Mouse (Mus musculus): ENCODE results near the gene Uqcrq. TPM values are rescaled to one million over a fixed set of nuclear protein-coding genes. Genes with fewer than 3 reads are reported as not detected.

The Uqcrq gene
- polyA plus RNA-seq (2012; rRNA removed; ENCODE audit: low replicate concordance) = 812 and 888 TPM in 2 replicates

DNA sequence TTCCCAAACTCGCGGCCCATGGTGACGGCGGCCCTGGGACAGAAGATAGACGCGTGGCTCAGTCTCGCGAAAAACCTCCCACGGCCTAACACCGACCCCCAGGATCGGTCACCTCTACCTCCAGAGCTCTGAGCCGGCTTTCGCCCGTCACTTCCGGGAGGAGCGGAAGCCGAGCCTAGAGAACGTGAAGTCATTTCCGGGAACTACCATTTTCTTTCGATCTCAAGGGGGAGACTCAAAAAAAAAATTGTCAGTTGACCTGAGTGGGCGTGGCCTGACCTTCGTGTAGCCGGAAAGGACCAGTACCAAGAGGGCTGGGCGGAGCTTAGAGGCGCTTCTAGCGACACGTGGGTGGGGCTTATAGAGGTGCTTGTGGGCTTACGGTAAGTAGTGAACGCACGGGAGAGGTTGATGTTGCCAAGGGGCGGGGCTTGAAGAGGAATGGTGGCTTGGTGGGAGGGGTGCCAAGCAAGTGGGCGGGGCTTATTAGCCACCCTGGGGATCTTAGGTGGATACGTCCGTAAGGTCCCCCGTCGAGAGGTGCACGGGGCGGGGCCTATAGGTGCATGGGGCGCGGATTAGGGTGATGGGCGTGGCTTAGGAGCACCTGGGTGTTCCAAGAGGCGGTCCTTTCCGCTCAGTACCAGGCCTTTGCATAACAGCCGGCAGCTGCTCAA lies at the start of gene Uqcrq, which contains the start of gene Gdf9:
Gene Uqcrq, minus strand, starts transcription at position 162 of the 677 bp plus-strand sequence.
Gene Gdf9, plus strand, starts transcription at position 354 of the 677 bp plus-strand sequence.

DNA sequence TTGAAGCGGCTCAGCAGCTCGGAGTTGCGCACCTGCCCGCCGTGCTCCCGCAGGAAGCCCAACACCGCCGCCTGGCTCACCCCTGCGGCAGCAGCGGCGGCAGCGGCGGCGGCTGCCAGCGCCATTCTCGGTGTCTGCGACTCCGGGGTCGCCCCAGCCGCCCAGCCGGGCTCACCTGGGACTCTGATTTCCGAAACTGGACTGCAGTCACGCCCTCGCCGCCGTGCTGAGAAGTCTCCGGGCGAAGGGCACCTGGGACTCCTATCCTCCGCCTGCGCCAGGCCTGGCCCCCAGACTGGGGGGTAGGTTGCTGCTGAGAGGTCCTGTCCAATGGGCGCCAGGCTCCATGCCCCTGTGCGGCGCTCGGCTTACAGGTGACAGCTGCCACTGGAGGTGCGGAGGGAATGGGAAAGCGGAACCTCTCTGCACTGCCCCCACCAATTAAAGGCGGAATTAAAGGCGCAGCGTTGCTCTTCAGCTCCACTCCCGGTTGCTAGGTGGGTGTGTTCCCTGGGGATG lies 49.2 kb upstream of the Uqcrq start, which contains the start of the genes Gm9945 and Sowaha:
Gene Gm9945, plus strand, starts transcription at position 384 of the 519 bp plus-strand sequence.
Gene Sowaha, minus strand, starts transcription at position 492 of the 519 bp plus-strand sequence.

DNA sequence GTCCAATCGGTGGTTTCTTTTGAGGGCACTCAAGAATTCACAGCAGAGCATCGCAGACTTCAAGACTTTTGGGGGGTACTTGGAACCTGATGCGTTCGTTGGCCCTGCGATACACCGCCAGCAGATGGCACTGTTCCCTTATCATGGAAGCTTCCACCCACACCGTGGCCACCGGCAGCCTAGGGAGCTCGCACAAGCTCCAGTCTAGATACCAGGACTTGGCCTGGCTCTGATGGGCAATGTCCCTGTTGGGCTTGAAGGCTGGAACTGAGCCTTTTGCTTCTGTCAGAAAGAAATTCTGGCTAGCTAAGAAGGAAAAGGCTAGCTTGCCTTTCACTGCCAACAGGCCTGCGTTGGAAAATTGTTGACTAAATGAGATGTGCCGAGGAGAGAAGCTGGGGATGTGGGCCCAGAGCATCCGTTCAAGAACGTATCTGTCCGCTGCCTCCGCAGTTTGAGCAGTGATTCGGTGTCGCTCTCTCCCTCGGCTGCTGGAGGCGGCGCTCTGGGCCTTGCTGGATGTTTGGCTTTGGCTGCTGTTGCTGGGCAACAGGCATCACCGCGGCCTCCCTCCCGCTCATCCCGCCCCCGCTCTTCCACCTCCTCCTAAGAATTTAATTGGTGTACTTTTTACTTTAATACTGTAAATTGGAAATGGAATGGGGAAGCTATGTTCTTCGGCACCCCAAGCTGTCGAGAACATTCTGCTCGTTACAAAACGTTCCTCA lies 39.5 kb upstream of the Uqcrq start, which contains the start of gene Gm9837:
Gene Gm9837, minus strand, starts transcription at position 512 of the 728 bp plus-strand sequence.

DNA sequence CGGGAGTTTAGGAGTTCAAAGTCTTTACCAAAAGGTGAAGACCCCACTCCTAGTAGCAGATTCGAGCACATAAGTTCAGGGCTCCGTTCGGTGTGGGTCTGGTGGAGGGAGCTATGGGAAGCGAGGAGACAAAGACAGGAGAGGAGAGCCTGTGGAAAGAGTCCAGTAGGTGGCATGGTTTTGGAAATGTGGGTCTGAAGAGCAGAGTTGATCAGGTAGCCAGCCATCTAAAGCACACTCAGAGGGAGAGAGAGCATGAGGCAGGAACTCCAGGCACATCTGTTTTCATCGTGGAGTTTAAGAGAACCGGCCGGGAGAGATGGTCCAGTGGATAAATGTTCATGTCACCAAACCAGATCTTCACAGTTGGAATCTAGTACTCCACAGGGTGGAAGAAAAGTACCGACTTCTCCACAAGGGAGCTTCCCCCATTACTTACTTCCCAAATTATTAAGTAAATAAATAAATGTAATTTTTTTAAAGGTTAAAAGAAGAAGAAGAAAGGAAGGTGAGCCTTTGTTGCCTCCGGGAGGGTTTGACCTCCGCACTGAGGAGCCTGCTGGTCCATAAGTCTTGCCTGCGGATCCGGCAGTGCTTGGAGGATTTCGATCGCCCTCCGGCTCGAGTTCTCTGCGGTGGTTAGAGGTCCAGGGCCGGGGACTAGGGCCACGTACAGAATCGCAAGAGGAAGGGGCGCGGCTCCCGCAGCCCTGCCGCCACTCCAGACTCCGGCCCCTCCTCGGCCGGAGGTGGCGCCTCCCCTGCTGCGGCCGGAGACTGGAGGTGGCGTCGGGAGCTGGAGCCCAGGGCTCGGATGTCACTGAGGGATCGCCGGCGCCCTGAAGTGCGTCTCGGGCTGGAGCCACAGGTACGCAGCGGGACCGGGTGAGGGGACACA lies 26.1 kb upstream of the Uqcrq start, which contains the start of the genes Gm10447 and Shroom1:
Gene Gm10447, minus strand, starts transcription at position 637 of the 898 bp plus-strand sequence.
Gene Shroom1, plus strand, starts transcription at position 732 of the 898 bp plus-strand sequence.

DNA sequence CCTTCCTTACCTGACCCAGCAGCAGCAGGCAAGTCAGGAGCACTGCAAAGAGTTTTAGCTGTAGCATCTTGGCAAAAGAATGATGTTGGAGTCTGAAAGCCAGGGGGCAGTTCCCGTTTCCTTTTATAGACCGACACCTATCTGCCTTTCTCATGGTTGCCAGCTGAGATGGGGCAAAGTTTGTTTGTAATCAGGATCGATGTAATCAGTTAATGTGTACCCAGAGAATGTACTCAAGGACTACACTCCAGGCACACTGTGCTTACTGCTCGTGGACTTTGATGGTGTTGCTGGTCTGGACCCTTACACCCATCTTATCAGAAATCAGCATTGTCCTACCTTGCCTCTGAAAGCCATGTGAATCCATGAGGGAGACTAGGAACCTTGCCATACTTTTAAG lies 7.6 kb downstream of the Uqcrq start, which contains the start of gene Leap2:
Gene Leap2, minus strand, starts transcription at position 135 of the 400 bp plus-strand sequence.

Other genes starting within 250 kb of the Uqcrq start
- gene Hspa4, start 130.4 kb downstream of the Uqcrq start, polyA plus RNA-seq (2012; rRNA removed; ENCODE audit: low replicate concordance) = 19.7 and 35.9 TPM in 2 replicates
- 5.2 and 9.7 TPM in 2 replicates for gene Zcchc10, start 106.2 kb downstream of the Uqcrq start, polyA plus RNA-seq (2012; rRNA removed; ENCODE audit: low replicate concordance)
- 12.0 and 34.4 TPM in 2 replicates for gene Aff4, start 80.0 kb downstream of the Uqcrq start, polyA plus RNA-seq (2012; rRNA removed; ENCODE audit: low replicate concordance)
- gene Leap2, start 7.7 kb downstream of the Uqcrq start, polyA plus RNA-seq (2012; rRNA removed; ENCODE audit: low replicate concordance) = 0.44 TPM in 1 of 2 replicates, not detected in the other
- gene Gdf9, start 192 bp upstream of the Uqcrq start, polyA plus RNA-seq (2012; rRNA removed; ENCODE audit: low replicate concordance) = 1.2 and 1.8 TPM in 2 replicates
- gene Gm10447, start 26.3 kb upstream of the Uqcrq start, polyA plus RNA-seq (2012; rRNA removed; ENCODE audit: low replicate concordance) = 0.56 and 0.69 TPM in 2 replicates
- gene Shroom1, start 26.4 kb upstream of the Uqcrq start, polyA plus RNA-seq (2012; rRNA removed; ENCODE audit: low replicate concordance) = 5.9 and 8.6 TPM in 2 replicates
- not detected in 2 replicates for gene Gm9837, start 39.6 kb upstream of the Uqcrq start, polyA plus RNA-seq (2012; rRNA removed; ENCODE audit: low replicate concordance)
- gene Gm9945, start 49.3 kb upstream of the Uqcrq start, polyA plus RNA-seq (2012; rRNA removed; ENCODE audit: low replicate concordance) = not detected in 2 replicates
- 0.06 and 0.10 TPM in 2 replicates for gene Sowaha, start 49.4 kb upstream of the Uqcrq start, polyA plus RNA-seq (2012; rRNA removed; ENCODE audit: low replicate concordance)
- 31.3 and 35.0 TPM in 2 replicates for gene Sept8, start 88.4 kb upstream of the Uqcrq start, polyA plus RNA-seq (2012; rRNA removed; ENCODE audit: low replicate concordance)
- 3.7 and 10.5 TPM in 2 replicates for gene Kif3a, start 136.5 kb upstream of the Uqcrq start, polyA plus RNA-seq (2012; rRNA removed; ENCODE audit: low replicate concordance)
- 0.63 TPM in 1 of 2 replicates, not detected in the other for gene Il4, start 187.8 kb upstream of the Uqcrq start, polyA plus RNA-seq (2012; rRNA removed; ENCODE audit: low replicate concordance)
- gene Il13, start 203.9 kb upstream of the Uqcrq start, polyA plus RNA-seq (2012; rRNA removed; ENCODE audit: low replicate concordance) = 0.16 and 0.18 TPM in 2 replicates